Mouse (Mus musculus) neural tube, embryonic 10.5 days (tissue): ENCODE measurements around the gene Faim2.
A peak's percentile ranks its signal among the peaks of the same experiment; 100 is the strongest.

Source experiments
- DNase-seq: peaks from one replicate; pipeline ENCODE4 v3.0.0-alpha.2; 2017; ENCODE audit warnings: low spot score; ENCODE audit errors: extremely low spot score

Gene Faim2

GRCm38 (mm10) chr15:99509840-99510239, 18.1 kb downstream of the Faim2 start:
- no peak for DNase-seq

- no peak for DNase-seq
These were observed 22.5 kb downstream of the Faim2 start for GRCm38 (mm10) chr15:99505324-99506095.

GRCm38 (mm10) chr15:99503256-99503655, 24.7 kb downstream of the Faim2 start:
- no peak for DNase-seq

- DNase-seq = no peak
These were observed 25.6 kb downstream of the Faim2 start for GRCm38 (mm10) chr15:99502311-99502831.

- no peak for DNase-seq
These were observed 26.4 kb downstream of the Faim2 start for GRCm38 (mm10) chr15:99501292-99502260.

GRCm38 (mm10) chr15:99500320-99500719, 27.6 kb downstream of the Faim2 start:
- no peak for DNase-seq

GRCm38 (mm10) chr15:99499726-99500125, 28.2 kb downstream of the Faim2 start:
- no peak for DNase-seq

GRCm38 (mm10) chr15:99498781-99499180, 29.2 kb downstream of the Faim2 start:
- no peak for DNase-seq

GRCm38 (mm10) chr15:99498356-99498755, 29.6 kb downstream of the Faim2 start:
- no peak for DNase-seq

GRCm38 (mm10) chr15:99497527-99498242, 30.3 kb downstream of the Faim2 start:
- DNase-seq = no peak

GRCm38 (mm10) chr15:99497061-99497460, 30.9 kb downstream of the Faim2 start:
- peak; percentile 61 for DNase-seq

GRCm38 (mm10) chr15:99484745-99485144, 43.2 kb downstream of the Faim2 start:
- no peak for DNase-seq

- no peak for DNase-seq
These were observed 52.2 kb downstream of the Faim2 start for GRCm38 (mm10) chr15:99475814-99476213.

GRCm38 (mm10) chr15:99474576-99474926, 53.4 kb downstream of the Faim2 start, which contains the start of gene Bcdin3d:
TSS of gene Bcdin3d (minus strand) at chr15:99474730.
- peak; percentile 94 for DNase-seq

- peak; percentile 81 for DNase-seq
These were observed 54.0 kb downstream of the Faim2 start for GRCm38 (mm10) chr15:99473801-99474575.

GRCm38 (mm10) chr15:99472972-99473371, 55.0 kb downstream of the Faim2 start:
- no peak for DNase-seq

GRCm38 (mm10) chr15:99471677-99472063, 56.3 kb downstream of the Faim2 start:
- DNase-seq = no peak

- DNase-seq = peak; percentile 46
These were observed 56.8 kb downstream of the Faim2 start for GRCm38 (mm10) chr15:99470971-99471676.

GRCm38 (mm10) chr15:99470224-99470761, 57.7 kb downstream of the Faim2 start:
- DNase-seq = no peak

- DNase-seq = no peak
These were observed 58.2 kb downstream of the Faim2 start for GRCm38 (mm10) chr15:99469736-99470135.
